Mouse (Mus musculus) c-Kit-positive CD71-positive TER-119-negative erythroid progenitor cells, embryonic 14.5 days (primary cell): ENCODE measurements around the gene Rtn4rl2.
A peak's percentile ranks its signal among the peaks of the same experiment; 100 is the strongest.

Experiments used
- DNase-seq: peaks from one replicate; pipeline ENCODE4 v3.0.0-alpha.2; 2013; ENCODE audit warnings: low read depth

Rtn4rl2 gene

DNA sequence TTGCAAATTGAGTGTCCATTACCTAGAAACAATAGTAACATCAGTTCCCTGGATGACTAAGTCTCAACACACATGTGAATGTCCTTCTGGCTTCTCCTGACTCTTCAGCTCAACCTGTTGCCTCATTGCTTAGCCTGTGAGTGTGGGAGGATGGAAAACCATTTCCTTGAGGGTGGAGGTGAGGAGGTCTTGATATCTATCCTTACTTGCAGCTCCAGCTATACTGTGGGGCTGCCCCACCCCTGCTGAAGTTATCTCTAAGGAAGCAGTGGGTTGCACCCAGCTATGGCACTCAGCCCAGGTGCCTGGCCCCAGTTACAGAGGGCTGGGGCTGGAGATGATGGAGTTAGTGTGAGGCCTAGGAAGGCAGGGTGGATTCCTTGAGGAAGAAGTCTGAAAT lies 44.6 kb downstream of the Rtn4rl2 start:
- DNase-seq = no peak

DNA sequence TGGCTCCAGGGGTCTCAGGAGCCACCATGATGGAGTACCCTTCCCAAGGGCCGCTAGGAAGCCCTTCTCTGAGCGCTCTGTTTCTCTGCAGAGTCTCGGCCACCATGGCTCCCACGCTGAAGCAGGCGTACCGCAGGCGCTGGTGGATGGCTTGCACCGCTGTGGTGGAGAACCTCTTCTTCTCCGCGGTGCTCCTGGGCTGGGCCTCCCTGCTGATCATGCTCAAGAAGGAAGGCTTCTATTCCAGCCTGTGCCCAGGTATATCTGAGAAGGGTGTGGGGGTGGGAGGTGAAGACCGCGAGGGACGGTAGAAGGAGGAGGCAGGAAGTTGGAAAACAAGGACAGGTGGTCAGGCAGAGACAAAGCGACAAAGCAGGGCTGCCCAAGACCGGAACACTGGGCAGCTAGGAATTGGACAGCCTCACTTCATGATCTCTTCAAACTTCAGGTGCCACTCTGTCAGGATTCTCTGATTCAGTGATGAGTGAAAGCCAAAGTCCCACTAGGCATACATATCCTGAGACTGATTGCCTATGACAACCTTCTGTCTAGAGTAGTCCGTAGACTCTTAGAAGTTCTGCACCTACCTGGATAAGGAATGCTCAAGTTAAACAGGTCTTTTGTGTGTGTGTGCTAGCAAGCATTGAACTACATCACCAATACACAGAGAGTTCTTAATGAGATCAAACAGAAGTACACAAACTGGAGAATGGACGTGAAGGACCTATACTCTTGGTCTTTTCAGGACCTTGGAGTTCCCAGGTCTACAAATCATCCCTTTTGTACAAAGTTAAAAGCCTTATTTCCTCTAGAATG lies 45.6 kb downstream of the Rtn4rl2 start:
- DNase-seq = no peak

DNA sequence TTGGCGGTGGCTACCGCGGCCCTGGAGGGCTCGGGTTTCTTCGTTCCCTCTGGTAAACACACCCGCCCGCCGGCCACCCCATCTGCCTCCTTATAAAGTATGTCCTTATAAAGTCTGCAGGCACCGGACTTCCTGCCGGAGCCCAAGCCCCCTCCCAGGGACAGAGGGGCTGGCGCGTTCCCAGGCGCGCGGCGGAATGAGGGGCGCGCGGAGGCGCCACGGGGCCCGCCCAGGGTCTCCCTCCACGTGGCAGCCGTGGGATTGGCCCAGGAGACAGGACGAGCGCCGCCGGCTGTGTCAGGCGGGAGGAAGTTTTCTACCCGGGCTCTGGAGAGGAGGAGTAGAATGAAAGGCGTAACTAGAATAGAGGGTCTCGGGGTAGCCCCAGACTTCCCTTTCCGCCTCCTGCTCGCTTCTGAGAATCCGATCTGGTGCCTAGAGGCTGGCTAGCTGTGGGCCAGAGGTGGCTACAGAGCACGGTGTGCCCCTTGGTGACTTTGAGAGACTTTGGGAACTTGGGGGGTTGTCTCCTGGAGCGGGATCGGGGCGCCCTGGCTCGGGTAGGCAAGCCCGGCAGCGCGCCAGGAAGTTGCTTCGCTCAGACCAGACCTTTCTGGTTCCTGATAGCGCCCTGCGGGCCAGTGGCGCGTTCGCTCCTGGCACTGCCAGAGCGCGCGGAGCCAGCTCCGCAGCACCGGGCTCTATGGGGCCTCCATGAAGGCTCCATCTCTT lies 46.3 kb downstream of the Rtn4rl2 start:
- DNase-seq = no peak

DNA sequence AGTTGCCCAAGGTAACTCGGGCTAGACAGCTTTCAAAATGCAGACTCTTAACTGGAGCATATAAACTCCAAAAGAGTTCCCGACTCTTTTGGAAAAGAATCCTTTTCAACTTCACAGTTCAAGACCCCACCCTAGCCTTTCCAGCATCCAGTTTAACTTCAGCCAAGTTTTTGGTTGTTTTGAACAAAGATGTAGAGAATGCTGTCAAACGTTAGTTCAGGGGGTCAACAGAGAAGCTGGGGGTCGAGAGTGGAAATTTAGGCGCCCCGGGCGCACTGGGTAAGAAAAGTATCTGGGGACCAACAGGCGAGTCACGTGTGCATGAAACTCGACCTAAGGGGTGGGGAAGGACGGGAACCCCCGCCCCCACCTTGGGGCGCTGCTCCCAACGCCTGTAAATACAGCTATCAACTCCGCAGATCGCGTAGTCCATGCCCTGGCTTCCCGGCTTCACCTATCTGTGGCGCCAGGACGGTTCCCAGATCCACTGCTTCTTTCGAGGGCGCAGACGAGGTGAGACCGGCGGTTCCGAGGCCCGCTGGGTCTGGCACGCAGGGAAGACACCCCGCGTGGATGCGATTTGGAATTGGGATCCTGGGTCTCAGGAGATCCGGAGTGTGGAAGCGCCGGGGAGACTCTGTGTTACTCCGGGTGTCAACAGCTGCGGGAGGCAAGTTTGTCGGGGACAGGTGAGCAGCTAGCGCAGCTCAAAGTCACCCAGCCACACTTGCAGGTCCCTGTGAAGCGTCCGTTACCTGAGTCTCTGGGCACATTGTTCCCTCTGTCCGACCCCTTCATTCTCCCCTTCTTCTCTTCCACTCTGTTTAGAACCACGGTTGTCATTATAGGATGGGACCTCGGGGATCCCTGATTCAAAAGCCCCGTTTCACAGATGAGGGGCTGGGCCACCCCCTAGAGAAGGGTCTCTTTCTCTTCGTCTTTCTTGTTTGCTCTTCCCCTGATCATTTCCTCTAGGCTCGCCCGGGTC lies 47.2 kb downstream of the Rtn4rl2 start:
- DNase-seq = no peak

DNA sequence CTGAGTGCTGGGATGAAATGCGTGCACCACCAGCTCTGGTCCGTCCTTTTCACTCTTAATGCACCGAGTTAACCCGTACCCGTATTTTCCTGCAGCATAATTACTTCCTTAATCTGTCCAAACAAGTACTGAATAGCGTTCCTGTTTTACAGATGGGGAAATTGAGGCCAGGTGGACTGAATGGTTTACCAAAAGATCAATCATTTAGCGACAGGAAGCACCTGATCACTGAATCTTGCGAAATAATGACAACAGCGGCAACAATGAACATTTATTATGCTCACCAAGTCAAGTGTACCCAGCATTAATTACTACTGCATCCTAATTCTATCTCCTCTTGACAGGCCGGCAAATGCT lies 47.9 kb downstream of the Rtn4rl2 start, which contains the start of gene Slc43a1:
TSS of gene Slc43a1 (plus strand) at position 258 of the 357 bp plus-strand sequence.
- no peak for DNase-seq

DNA sequence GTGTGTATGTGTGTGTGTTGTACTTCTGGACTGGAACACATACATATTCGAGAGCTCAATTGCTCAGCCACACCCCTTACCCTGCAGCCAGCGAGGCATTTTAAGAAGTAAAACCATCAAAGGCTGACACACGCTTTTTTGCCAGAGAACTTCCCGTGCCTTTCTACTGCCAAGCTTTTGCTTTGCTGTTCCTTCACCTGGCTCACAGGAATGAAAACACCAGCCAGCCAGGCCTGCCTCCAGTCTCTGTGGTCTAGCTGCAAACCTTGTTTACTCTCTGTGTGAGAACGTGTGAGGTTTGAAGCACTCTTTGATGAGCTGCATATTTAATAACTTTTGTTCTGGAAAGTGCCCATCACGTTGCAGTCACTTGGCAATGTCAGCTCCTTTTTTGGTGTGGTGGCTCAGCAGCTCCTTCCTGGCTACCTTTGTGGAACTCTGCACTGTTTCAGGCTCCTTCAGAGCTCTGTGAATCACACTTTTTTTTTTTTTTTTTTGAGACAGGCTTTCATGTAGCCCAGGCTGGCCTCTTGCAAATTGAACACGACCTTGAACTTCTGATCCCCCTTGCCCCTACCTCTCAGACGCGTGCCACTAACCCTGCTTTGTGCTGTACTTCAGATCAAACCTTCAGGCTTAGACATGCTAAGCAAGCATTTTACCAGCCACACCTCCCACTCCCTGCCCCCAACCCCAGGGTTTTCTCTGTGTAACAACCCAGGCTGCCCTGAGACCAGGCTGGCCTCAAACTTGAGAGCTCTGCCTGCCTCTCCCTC lies 48.5 kb downstream of the Rtn4rl2 start:
- DNase-seq = no peak

DNA sequence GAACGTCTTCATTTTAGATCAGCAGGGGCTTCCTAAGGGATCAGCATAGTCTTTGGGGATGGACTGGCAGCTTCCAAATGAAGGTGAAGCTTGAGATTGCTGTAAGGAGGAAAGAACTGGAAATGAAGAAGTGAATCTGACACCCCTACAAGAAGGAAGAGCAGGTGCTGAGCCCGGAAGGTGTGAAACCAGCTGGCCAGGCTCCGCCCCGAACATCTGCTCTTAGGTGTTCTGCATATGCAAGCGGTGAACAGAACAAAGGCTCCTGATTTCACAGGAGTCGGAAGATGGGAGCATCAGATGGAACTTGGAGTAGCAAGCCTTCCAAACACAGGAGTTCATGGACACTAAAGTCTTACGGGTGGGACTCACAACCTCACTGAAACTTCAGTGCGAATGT lies 49.4 kb downstream of the Rtn4rl2 start:
- DNase-seq = no peak

DNA sequence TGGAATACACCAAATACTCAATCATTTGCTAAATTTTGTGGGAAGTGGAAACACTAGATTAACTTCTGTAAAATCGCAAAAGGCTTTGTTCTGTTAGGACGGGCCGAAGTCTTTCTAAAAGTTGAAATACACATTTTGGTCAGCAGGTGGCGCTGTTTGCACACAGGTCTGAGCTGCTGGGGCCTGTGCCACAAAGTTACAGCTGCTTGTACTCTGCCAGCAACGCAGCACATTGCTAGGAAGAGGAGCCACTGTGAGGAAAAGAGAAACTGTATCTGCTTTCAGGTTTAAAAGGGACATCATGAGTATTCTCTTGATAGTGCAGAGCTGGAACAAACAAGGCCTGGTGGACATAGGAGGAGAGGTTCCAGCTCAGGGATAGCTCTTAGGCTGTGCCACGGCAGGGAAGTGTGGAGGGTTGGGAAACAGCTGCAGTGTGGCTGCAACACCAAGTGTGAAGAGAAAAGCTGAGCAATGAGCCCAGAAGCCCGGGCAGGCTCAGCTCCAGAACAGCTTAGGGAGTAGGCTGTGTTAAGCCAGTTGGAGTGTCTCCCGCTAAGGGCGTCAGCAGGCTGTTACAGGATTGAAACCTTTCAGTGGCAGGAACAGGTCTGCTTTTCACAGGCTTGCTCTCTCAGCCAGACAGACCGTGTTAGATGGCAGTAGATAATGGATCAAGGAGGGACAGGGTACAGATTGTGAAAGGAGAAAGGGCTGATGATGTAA lies 54.7 kb downstream of the Rtn4rl2 start:
- DNase-seq = no peak

DNA sequence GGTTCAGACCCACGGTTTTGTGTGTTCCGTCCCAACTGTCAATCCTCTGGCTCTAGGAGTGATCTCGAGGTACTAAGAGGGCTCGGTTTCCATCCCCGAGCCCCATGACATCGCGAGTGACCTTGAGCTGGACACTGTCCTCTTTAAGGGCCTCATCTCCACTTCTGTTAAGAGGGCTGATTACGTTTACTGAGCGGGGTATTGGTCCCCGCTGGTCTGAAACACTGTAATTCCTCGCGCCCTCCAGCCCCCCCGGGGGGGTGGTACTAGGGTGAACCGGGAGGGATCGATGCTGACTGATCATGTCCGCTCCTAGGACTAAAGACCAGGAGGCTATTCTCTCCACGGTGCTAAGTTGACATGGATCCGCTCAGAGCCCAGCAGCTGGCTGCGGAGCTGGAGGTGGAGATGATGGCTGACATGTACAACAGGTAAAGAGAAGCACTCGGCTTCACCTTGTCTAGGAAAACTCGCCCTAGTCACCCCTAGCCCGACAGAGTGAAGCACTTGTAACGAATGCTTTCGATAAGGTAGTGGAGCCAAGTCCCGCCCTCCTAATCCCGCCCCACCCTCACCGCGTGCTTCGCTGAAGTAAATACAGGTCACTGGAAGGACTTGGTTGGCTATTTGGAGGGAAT lies 59.1 kb downstream of the Rtn4rl2 start:
- DNase-seq = no peak

DNA sequence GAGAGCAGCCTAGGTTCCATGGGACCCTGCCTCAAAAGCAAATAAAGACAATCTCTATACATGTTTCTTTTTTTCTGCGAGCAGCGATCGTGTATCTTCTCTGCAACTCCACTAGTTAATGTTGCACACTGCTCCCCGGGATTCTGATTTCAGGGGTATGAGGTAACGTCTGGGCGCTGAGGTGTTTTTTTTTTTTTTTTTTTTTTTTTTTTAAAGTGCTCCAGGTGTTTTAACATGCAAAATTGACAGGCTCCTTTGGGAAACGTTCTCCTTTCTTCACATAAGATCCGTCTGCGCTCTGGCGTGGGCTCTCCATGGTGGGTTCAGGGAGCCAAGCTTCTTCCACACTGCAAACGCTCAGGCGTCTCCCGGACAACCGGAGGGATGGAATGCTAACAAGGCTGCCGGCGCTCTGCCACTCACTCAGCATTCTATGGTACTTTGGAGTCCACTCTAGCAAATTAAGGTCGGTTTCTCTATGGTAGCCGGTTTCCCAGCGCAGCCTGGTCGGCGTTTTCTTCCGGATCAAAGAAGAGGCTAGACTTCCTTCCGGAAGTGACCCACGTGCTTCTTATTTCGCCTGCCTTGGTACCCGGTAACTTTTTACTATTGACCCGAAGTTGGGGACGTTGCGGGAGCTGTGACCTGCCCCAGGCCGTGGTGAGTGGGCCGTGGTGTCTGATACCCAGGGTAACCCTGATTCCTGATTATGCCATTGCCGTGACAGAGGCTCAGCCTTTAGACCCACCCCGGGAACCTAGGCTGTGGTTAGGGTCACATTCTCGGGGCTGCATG lies 59.8 kb downstream of the Rtn4rl2 start, which contains the start of gene Timm10:
TSS of gene Timm10 (plus strand) at position 510 of the 795 bp plus-strand sequence.
- DNase-seq = peak; percentile 86

DNA sequence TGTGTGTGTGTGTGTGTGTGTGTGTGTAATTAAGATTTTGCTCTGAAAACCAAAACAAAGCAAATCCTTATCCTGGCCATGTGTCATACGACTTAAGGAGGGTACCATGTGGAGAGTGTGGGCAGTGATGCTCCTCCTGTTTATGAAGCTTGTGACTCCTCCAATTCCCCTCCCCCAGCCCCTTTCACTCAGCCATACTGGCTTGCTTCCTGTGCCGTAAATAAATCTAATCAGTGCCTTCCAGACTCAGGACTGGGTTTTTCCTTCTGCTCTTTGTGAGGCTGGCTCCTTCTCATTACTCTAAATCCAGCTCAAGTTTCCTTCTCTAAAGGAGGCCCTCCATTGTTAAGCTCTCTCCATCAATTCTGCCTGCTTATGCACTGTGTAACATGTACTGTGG lies 63.3 kb downstream of the Rtn4rl2 start:
- DNase-seq = no peak

DNA sequence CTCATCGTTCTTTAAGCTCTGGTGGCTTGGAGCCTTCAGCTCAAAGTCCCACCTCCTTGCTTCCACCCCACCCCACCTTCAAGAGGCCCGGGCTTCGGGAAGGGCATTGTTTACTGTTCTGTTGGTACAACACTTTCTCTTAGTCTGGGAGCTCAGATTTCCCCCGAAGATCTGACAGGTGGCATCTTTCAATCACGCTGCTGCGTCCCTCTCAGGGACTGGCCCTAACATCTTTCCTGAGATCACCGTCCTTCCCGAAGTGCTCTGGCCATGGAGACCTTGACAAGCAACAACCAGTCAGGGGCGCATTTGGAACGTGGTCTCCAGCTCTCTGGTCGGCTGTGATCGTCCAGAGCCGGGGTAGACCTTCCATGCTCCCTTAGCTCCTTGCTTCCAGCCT lies 64.0 kb downstream of the Rtn4rl2 start, which contains the start of gene Smtnl1:
TSS of gene Smtnl1 (minus strand) at position 101 of the 400 bp plus-strand sequence.
- DNase-seq = no peak
